Mouse (Mus musculus): ENCODE measurements around the gene Hyal3.

- TF ChIP-seq ZC3H11A (IDR thresholded peaks at IDR 0.05; ENCODE audit: borderline replicate concordance, low read depth, low read length) (no peak), MAFK (IDR thresholded peaks at IDR 0.05; ENCODE audit: insufficient read depth, low read depth, low read length) (no peak), HCFC1 (IDR thresholded peaks at IDR 0.05; ENCODE audit: borderline replicate concordance, insufficient read depth, low read length) (no peak)
These were observed at the start of gene Hyal3 for GRCm38 (mm10) chr9:107580501-107581317.

All from ES-E14 (cell line).